Mouse (Mus musculus) ES-E14 (cell line): ENCODE data around the gene Cep164.

ENCODE experiments used
- CHD2 ChIP-seq: IDR thresholded peaks from 2 replicates; pipeline ENCODE4 v1.6.1; 2014; ENCODE audit warnings: mild to moderate bottlenecking, low read depth, low read length, inconsistent platforms
- HCFC1 ChIP-seq: IDR thresholded peaks from 2 replicates; pipeline ENCODE4 v1.6.1; 2012; ENCODE audit warnings: low read length, inconsistent platforms, borderline replicate concordance; ENCODE audit not compliant: insufficient read depth
- MAFK ChIP-seq: IDR thresholded peaks from 2 replicates; pipeline ENCODE4 v1.6.1; 2014; ENCODE audit warnings: mild to moderate bottlenecking, low read depth, low read length, inconsistent platforms; ENCODE audit not compliant: insufficient read depth

- TF ChIP-seq CHD2, result no peak
- no peak for TF ChIP-seq MAFK
- TF ChIP-seq HCFC1, result no peak
Measured at GRCm38 (mm10) chr9:45792235-45792634, 36.3 kb downstream of the Cep164 start.
